19 mouse cellular contexts compared by ENCODE assay signal in the genomic region with DNA sequence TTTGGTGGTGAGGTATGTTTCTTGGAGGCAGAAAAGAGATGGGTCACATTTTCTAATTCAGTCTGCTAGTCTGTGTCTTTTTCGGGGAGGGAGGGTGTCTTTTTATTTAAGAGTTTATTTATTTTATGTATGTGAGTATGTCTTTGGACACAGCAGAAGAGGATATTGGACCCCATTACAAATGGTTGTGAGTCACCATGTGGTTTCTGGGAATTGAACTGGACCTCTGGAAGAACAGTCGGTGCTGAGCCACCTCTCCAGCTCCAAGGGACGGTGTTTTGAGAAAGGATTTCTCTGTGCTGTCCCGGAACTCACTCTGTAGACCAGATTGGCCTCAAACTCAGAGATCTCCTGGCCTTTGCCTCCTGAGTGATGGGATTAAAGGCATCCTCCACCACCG. TPM values are rescaled to one million over a fixed set of nuclear protein-coding genes. Genes with fewer than 3 reads are reported as not detected.
"Had no signal": no experiment of that assay in that cellular context is flagged by ENCODE, and none has a peak within 500 bp of the region (broad histone marks: within the 10 kb centered on the region; RNA-seq: fewer than 3 reads in every experiment).

No protein-coding gene starts in this region.

- H3K9ac ChIP-seq: liver, embryonic 13.5 days; midbrain, embryonic 13.5 days; neural tube, embryonic 13.5 days had no signal

- H3K27ac ChIP-seq: left cerebral cortex, adult 2 months; liver, embryonic 13.5 days; midbrain, embryonic 13.5 days; neural tube, embryonic 13.5 days had no signal

- DNase-seq: kidney, adult 18-20 months; kidney, adult 9 months; layer of hippocampus, postnatal 36 days; liver, embryonic 13.5 days; lung, adult 2 months; retina, postnatal 1 day; right cerebral cortex, postnatal 25 days; thymus, adult 18-20 months; thymus, postnatal 36 days had no signal

- H3K4me2 ChIP-seq: liver, embryonic 13.5 days; midbrain, embryonic 13.5 days; neural tube, embryonic 13.5 days had no signal

- H3K36me3 ChIP-seq: liver, embryonic 13.5 days; midbrain, embryonic 13.5 days; neural tube, embryonic 13.5 days had no signal

- ATAC-seq: midbrain, embryonic 13.5 days; midbrain, embryonic 16.5 days had no signal

- H3K27me3 ChIP-seq: midbrain, embryonic 13.5 days; neural tube, embryonic 13.5 days had no signal

- H3K9me3 ChIP-seq: liver, embryonic 13.5 days; midbrain, embryonic 13.5 days; neural tube, embryonic 13.5 days had no signal

- H3K4me1 ChIP-seq: liver, embryonic 13.5 days; midbrain, embryonic 13.5 days had no signal

- H3K4me3 ChIP-seq: left cerebral cortex, adult 2 months; liver, embryonic 13.5 days; midbrain, embryonic 13.5 days; myocyte; neural tube, embryonic 13.5 days had no signal

RNA-seq across cellular contexts. Expression of gene Kcnj12, which starts 34.5 kb away (rescaled TPM):
- total RNA-seq: liver, adult 2 months; megakaryocyte progenitor cell, adult 5-6 weeks; megakaryocyte-erythroid progenitor cell, adult 5-6 weeks; monocyte, adult 5-6 weeks; neutrophil, adult 5-6 weeks had no signal
- polyA plus RNA-seq: liver, adult 2 months had no signal
